Mouse (Mus musculus): ENCODE results near the gene Cyp2c23. TPM values are rescaled to one million over a fixed set of nuclear protein-coding genes. Genes with fewer than 3 reads are reported as not detected.

The Cyp2c23 gene
- polyA plus RNA-seq, 1 experiment from 2014 or later: not detected

- H3K27me3 ChIP-seq: no peaks in the 10 kb centered on the region
- no peak for ATAC-seq (ENCODE audit: insufficient number of reproducible peaks, low FRiP score, low TSS enrichment, low read depth)
- H3K36me3 ChIP-seq: no peaks in the 10 kb centered on the region
- H3K4me1 ChIP-seq: no peaks in the 10 kb centered on the region
- H3K27ac ChIP-seq (replicated peaks): no peak overlapping the region
- no peaks in the 10 kb centered on the region for H3K9me3 ChIP-seq (replicated peaks)
- H3K9ac ChIP-seq: no peak overlapping the region
- no peak overlapping the region for H3K4me2 ChIP-seq (replicated peaks)
- H3K4me3 ChIP-seq (replicated peaks): no peak overlapping the region
- 55% methylated on average over 11 of the region's 11 CpGs for WGBS
These were observed 60.5 kb downstream of the Cyp2c23 start for GRCm38 (mm10) chr19:43968436-43969026.

GRCm38 (mm10) chr19:43966481-43966880, 62.5 kb downstream of the Cyp2c23 start:
- Histone ChIP-seq H3K36me3 (no peaks in the 10 kb centered on the region), H3K27me3 (no peaks in the 10 kb centered on the region), H3K9me3 (replicated peaks) (no peaks in the 10 kb centered on the region), H3K27ac (replicated peaks) (no peak overlapping the region), H3K9ac (no peak overlapping the region), H3K4me1 (no peaks in the 10 kb centered on the region), H3K4me3 (replicated peaks) (no peak overlapping the region), H3K4me2 (replicated peaks) (no peak overlapping the region)
- ATAC-seq (ENCODE audit: insufficient number of reproducible peaks, low FRiP score, low TSS enrichment, low read depth): no peak
- WGBS: 68% methylated on average over 2 of the region's 2 CpGs

- Histone ChIP-seq H3K4me1 (no peaks in the 10 kb centered on the region), H3K9ac (no peak overlapping the region), H3K9me3 (replicated peaks) (no peaks in the 10 kb centered on the region), H3K4me2 (replicated peaks) (no peak overlapping the region), H3K27me3 (no peaks in the 10 kb centered on the region), H3K27ac (replicated peaks) (no peak overlapping the region), H3K4me3 (replicated peaks) (no peak overlapping the region), H3K36me3 (no peaks in the 10 kb centered on the region)
- ATAC-seq (ENCODE audit: insufficient number of reproducible peaks, low FRiP score, low TSS enrichment, low read depth): no peak
- 66% methylated on average over 11 of the region's 11 CpGs for WGBS
These were observed 63.4 kb downstream of the Cyp2c23 start for GRCm38 (mm10) chr19:43965496-43966085.

- WGBS: 60% methylated on average over 9 of the region's 9 CpGs
- Histone ChIP-seq H3K9me3 (replicated peaks) (no peaks in the 10 kb centered on the region), H3K27ac (replicated peaks) (no peak overlapping the region)
These were observed 66.2 kb downstream of the Cyp2c23 start for GRCm38 (mm10) chr19:43962795-43963194.

GRCm38 (mm10) chr19:43961185-43961584, 67.8 kb downstream of the Cyp2c23 start:
- 78% methylated on average over 2 of the region's 2 CpGs for WGBS
- Histone ChIP-seq H3K4me1 (peaks cover 9% of the 10 kb centered on the region; the same call in 1 of the 2 replicates), H3K9me3 (replicated peaks) (no peaks in the 10 kb centered on the region), H3K27me3 (no peaks in the 10 kb centered on the region), H3K4me3 (replicated peaks) (no peak overlapping the region), H3K27ac (replicated peaks) (no peak overlapping the region), H3K36me3 (no peaks in the 10 kb centered on the region), H3K4me2 (replicated peaks) (no peak overlapping the region), H3K9ac (no peak overlapping the region)
- no peak for ATAC-seq (ENCODE audit: insufficient number of reproducible peaks, low FRiP score, low TSS enrichment, low read depth)

More at GRCm38 (mm10) chr19:43962795-43963194, 66.2 kb downstream of the Cyp2c23 start:
- peaks cover 6% of the 10 kb centered on the region; the same call in 1 of the 2 replicates for H3K4me1 ChIP-seq
- no peaks in the 10 kb centered on the region for H3K27me3 ChIP-seq
- no peaks in the 10 kb centered on the region for H3K36me3 ChIP-seq
- no peak overlapping the region for H3K4me2 ChIP-seq (replicated peaks)
- no peak for ATAC-seq (ENCODE audit: insufficient number of reproducible peaks, low FRiP score, low TSS enrichment, low read depth)
- H3K9ac ChIP-seq: no peak overlapping the region
- H3K4me3 ChIP-seq (replicated peaks): no peak overlapping the region

- Histone ChIP-seq H3K27me3 (no peaks in the 10 kb centered on the region), H3K9me3 (replicated peaks) (no peaks in the 10 kb centered on the region), H3K4me2 (replicated peaks) (no peak overlapping the region), H3K36me3 (no peaks in the 10 kb centered on the region), H3K4me1 (peaks cover 9% of the 10 kb centered on the region; the same call in 1 of the 2 replicates), H3K4me3 (replicated peaks) (no peak overlapping the region), H3K27ac (replicated peaks) (no peak overlapping the region), H3K9ac (no peak overlapping the region)
- no peak for ATAC-seq (ENCODE audit: insufficient number of reproducible peaks, low FRiP score, low TSS enrichment, low read depth)
- WGBS: 83% methylated on average over 11 of the region's 11 CpGs
These were observed 69.0 kb downstream of the Cyp2c23 start for GRCm38 (mm10) chr19:43960014-43960413.

GRCm38 (mm10) chr19:43959162-43959561, 69.8 kb downstream of the Cyp2c23 start:
- 32% methylated on average over 2 of the region's 2 CpGs for WGBS
- ATAC-seq (ENCODE audit: insufficient number of reproducible peaks, low FRiP score, low TSS enrichment, low read depth): no peak
- Histone ChIP-seq H3K4me2 (replicated peaks) (no peak overlapping the region), H3K36me3 (no peaks in the 10 kb centered on the region), H3K27me3 (no peaks in the 10 kb centered on the region), H3K4me3 (replicated peaks) (no peak overlapping the region), H3K9me3 (replicated peaks) (no peaks in the 10 kb centered on the region), H3K4me1 (peaks cover 9% of the 10 kb centered on the region; the same call in 1 of the 2 replicates), H3K27ac (replicated peaks) (no peak overlapping the region), H3K9ac (no peak overlapping the region)

- H3K9ac ChIP-seq: no peak overlapping the region
- no peaks in the 10 kb centered on the region for H3K27me3 ChIP-seq
- no peaks in the 10 kb centered on the region for H3K9me3 ChIP-seq (replicated peaks)
- H3K4me3 ChIP-seq (replicated peaks): no peak overlapping the region
- no peaks in the 10 kb centered on the region for H3K36me3 ChIP-seq
- peak; percentile 53 for ATAC-seq (ENCODE audit: insufficient number of reproducible peaks, low FRiP score, low TSS enrichment, low read depth)
- H3K27ac ChIP-seq (replicated peaks): no peak overlapping the region
- no peak overlapping the region for H3K4me2 ChIP-seq (replicated peaks)
- peaks cover 9% of the 10 kb centered on the region; the same call in 1 of the 2 replicates for H3K4me1 ChIP-seq
- WGBS: 55% methylated on average over 4 of the region's 4 CpGs
These were observed 71.1 kb downstream of the Cyp2c23 start for GRCm38 (mm10) chr19:43957881-43958280.

- WGBS: 11% methylated on average over 4 of the region's 4 CpGs
- Histone ChIP-seq H3K4me1 (peaks cover 9% of the 10 kb centered on the region; the same call in 1 of the 2 replicates), H3K27me3 (no peaks in the 10 kb centered on the region), H3K27ac (replicated peaks) (no peak overlapping the region), H3K36me3 (no peaks in the 10 kb centered on the region), H3K4me3 (replicated peaks) (no peak overlapping the region), H3K9ac (no peak overlapping the region), H3K9me3 (replicated peaks) (no peaks in the 10 kb centered on the region), H3K4me2 (replicated peaks) (no peak overlapping the region)
- ATAC-seq (ENCODE audit: insufficient number of reproducible peaks, low FRiP score, low TSS enrichment, low read depth): no peak
These were observed 71.6 kb downstream of the Cyp2c23 start for GRCm38 (mm10) chr19:43957402-43957801.

GRCm38 (mm10) chr19:43955266-43955665, 73.7 kb downstream of the Cyp2c23 start:
- Histone ChIP-seq H3K4me2 (replicated peaks) (no peak overlapping the region), H3K4me1 (peaks cover 9% of the 10 kb centered on the region; the same call in 1 of the 2 replicates), H3K36me3 (no peaks in the 10 kb centered on the region), H3K9me3 (replicated peaks) (no peaks in the 10 kb centered on the region), H3K4me3 (replicated peaks) (no peak overlapping the region), H3K27me3 (no peaks in the 10 kb centered on the region), H3K9ac (no peak overlapping the region), H3K27ac (replicated peaks) (no peak overlapping the region)
- ATAC-seq (ENCODE audit: insufficient number of reproducible peaks, low FRiP score, low TSS enrichment, low read depth): no peak
- 76% methylated on average over 5 of the region's 5 CpGs for WGBS
